Comparison of ENCODE assay signal across 20 mouse cellular contexts in the genomic region with DNA sequence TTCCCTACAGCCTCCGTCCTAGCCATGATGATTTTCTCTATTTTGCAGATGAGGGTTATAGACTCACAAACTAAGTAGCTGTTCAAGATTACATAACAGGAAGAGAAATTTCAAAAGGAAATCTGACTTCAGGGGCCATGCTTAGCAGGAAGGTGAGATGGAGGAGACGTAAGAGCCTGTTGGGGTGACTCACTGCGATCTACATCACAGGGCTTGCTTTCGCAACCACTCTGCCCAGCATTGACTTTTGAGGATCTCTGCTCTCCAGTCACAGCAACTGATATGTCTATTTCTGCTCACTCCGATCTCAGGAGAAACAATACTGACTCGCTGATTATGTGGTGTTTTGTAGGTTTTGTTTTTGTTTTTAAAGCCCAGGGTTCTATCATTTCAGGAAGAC. TPM values are rescaled to one million over a fixed set of nuclear protein-coding genes. Genes with fewer than 3 reads are reported as not detected.
DNase-seq lines count a peak whose midpoint lies in the region; ATAC-seq lines count a peak whose summit lies in the region.
"Had no signal": no experiment of that assay in that cellular context is flagged by ENCODE, and none has a peak within 500 bp of the region (broad histone marks: within the 10 kb centered on the region; RNA-seq: fewer than 3 reads in every experiment).

No protein-coding gene starts in this region.

- WGBS in limb, embryonic 10.5 days = 94% methylated on average over 6 of the region's 6 CpGs

- peak; percentile 8 for DNase-seq in CD4-positive, CD25-positive, alpha-beta regulatory T cell, adult 2 months (ENCODE audit: low read depth, low spot score)
- peak; percentile 44 for DNase-seq in 3T3-L1 (ENCODE audit: low read depth, low spot score)
- peak; percentile 33 for DNase-seq in adrenal gland, postnatal 25 days
- no peak for DNase-seq in kidney, adult 18-20 months
- DNase-seq in limb, embryonic 10.5 days (ENCODE audit: low spot score) = no peak
- no peak for DNase-seq in heart, postnatal 25 days (ENCODE audit: low spot score)
- DNase-seq: cerebellum, adult 9-11 months; gastrocnemius, postnatal 36 days; heart, postnatal 36 days; kidney, postnatal 10 days; right cerebral cortex, postnatal 25 days had no signal

- intact Hi-C loops in heart, postnatal 25 days (cut with DNase I) = no loop called here

- peaks cover 3% of the 10 kb centered on the region; the same call in 1 of the 2 replicates for H3K4me1 ChIP-seq in limb, embryonic 10.5 days
- H3K4me1 ChIP-seq: embryonic facial prominence, embryonic 10.5 days; forebrain, embryonic 13.5 days; heart, embryonic 10.5 days had no signal

- peaks cover 16% of the 10 kb centered on the region for H3K36me3 ChIP-seq in limb, embryonic 10.5 days

- no peak for ATAC-seq in CD4-positive, CD25-positive, alpha-beta regulatory T cell, adult 4 months
- peak; percentile 99 for ATAC-seq in megakaryocyte progenitor cell, adult 5-6 weeks (replicated peaks; ENCODE audit: poor library complexity)
- ATAC-seq: forebrain, embryonic 13.5 days; hindbrain, embryonic 16.5 days; intestine, postnatal 0 days; Patski had no signal

- no peaks in the 10 kb centered on the region for H3K9me3 ChIP-seq in limb, embryonic 10.5 days (replicated peaks)
- H3K9me3 ChIP-seq: embryonic facial prominence, embryonic 10.5 days; heart, embryonic 10.5 days; limb, embryonic 12.5 days had no signal

- H3K27me3 ChIP-seq in limb, embryonic 10.5 days (ENCODE audit: low read depth, poor library complexity, severe bottlenecking) = no peaks in the 10 kb centered on the region
- H3K27me3 ChIP-seq: forebrain, embryonic 13.5 days; limb, embryonic 12.5 days; Patski had no signal

- no peak overlapping the region for H3K4me3 ChIP-seq in limb, embryonic 10.5 days
- H3K4me3 ChIP-seq: embryonic facial prominence, embryonic 10.5 days; forebrain, embryonic 13.5 days; heart, embryonic 10.5 days; limb, embryonic 12.5 days had no signal

- H3K27ac ChIP-seq in limb, embryonic 10.5 days = no peak overlapping the region
- H3K27ac ChIP-seq: embryonic facial prominence, embryonic 10.5 days; forebrain, embryonic 13.5 days; heart, embryonic 10.5 days; limb, embryonic 12.5 days had no signal

RNA-seq across cellular contexts. Expression of a gene that starts 49.8 kb away (rescaled TPM):
- 100 to 1,000 TPM in 1 of 2 experiments, 10 to 100 TPM in 1; 76.0 to 120 TPM for polyA plus RNA-seq in CD4-positive, CD25-positive, alpha-beta regulatory T cell, adult 4 months (2017; shearing (Covaris generic))
- 263 and 329 TPM in 2 replicates for total RNA-seq in adrenal gland, postnatal 25 days (2021)
- 77.4 and 101 TPM in 2 replicates for total RNA-seq in megakaryocyte progenitor cell, adult 5-6 weeks (2015)
- 66.5 and 77.4 TPM in 2 replicates for total RNA-seq in megakaryocyte progenitor cell, adult 5-6 weeks (2017)
- 118 and 131 TPM in 2 replicates for polyA plus RNA-seq in limb, embryonic 10.5 days (2016; fragmentation: Nextera tagmentation; extraction: Ambion mirVana)
- 100 to 1,000 TPM; 277 to 290 TPM for total RNA-seq in heart, postnatal 25 days (2021)

Comparison
In these comparisons a context has a peak if more than half of its experiments do, and no peak if none do; other contexts are left out.
1. DNase-seq: peak in CD4-positive, CD25-positive, alpha-beta regulatory T cell, adult 2 months (single experiment), 3T3-L1 (single experiment) and adrenal gland, postnatal 25 days (single experiment); none in kidney, adult 18-20 months (single experiment), limb, embryonic 10.5 days (single experiment) and heart, postnatal 25 days (single experiment).